ENCODE assay signal across 10 mouse cellular contexts in the genomic region with DNA sequence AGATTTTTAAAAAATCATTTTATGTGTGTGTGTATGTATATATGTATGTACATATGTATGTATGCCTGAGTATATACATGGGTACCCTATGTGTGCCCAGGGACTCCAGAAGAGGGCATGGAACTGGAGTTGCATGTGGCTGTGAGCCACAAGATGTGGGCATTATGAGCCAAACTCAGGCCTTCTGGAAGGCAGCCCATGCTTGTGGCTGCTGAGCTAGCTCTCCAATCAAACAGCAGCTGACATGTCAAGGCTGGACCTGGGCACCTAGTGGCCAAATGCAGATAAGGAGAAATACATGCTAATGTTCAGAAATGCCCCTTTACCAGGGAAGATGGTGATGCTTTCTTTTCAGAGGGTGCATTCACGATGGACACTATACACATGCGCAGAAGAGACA.
DNase-seq lines count a peak whose midpoint lies in the region; ATAC-seq and TF ChIP-seq lines count a peak whose summit lies in the region.
"Had no signal": no experiment of that assay in that cellular context is flagged by ENCODE, and none has a peak within 500 bp of the region (broad histone marks: within the 10 kb centered on the region; RNA-seq: fewer than 3 reads in every experiment).

No protein-coding gene starts in this region.

- H3K4me1 ChIP-seq in intestine, postnatal 0 days (replicated peaks; ENCODE audit: control insufficient read depth, insufficient read depth, low read length), result 0 out of 2 replicates have a peak, but pooled peaks cover 6% of the 10 kb centered on the region
- peaks cover 11% of the 10 kb centered on the region for H3K4me1 ChIP-seq in intestine, embryonic 15.5 days (replicated peaks)

- H3K9me3 ChIP-seq in intestine, postnatal 0 days (ENCODE audit: control insufficient read depth), result no peaks in the 10 kb centered on the region
- H3K9me3 ChIP-seq in intestine, embryonic 15.5 days, result no peaks in the 10 kb centered on the region

- H3K9ac ChIP-seq in intestine, postnatal 0 days (ENCODE audit: low read depth, low read length), result no peak overlapping the region
- no peak overlapping the region for H3K9ac ChIP-seq in intestine, embryonic 15.5 days

- TF ChIP-seq CTCF in intestine, postnatal 0 days (IDR thresholded peaks at IDR 0.05; ENCODE audit: low read depth), result peak; percentile 14; the same call in 1 of the 2 replicates

- H3K4me2 ChIP-seq in intestine, postnatal 0 days (replicated peaks; ENCODE audit: low read depth), result no peak overlapping the region
- no peak overlapping the region for H3K4me2 ChIP-seq in intestine, embryonic 15.5 days (replicated peaks)
- H3K4me2 ChIP-seq: liver, embryonic 11.5 days had no signal

- no peak for ATAC-seq in intestine, postnatal 0 days
- no peak; the same call in 1 of the 2 replicates for ATAC-seq in intestine, embryonic 15.5 days

- DNase-seq in adrenal gland, postnatal 10 days, result peak; percentile 65
- DNase-seq in cerebellum, adult 9-10 months, result peak; percentile 71
- peak; percentile 30 to 61 for DNase-seq in heart, postnatal 14 days
- no peak for DNase-seq in testis, postnatal 10 days (ENCODE audit: low spot score)
- no peak for DNase-seq in right cerebral cortex, postnatal 4 days
- DNase-seq: kidney, adult 8-10 months; thymus, postnatal 14 days had no signal

- no peaks in the 10 kb centered on the region for H3K27me3 ChIP-seq in intestine, postnatal 0 days (replicated peaks; ENCODE audit: control insufficient read depth, insufficient read depth, low read length)
- H3K27me3 ChIP-seq in intestine, embryonic 15.5 days (replicated peaks), result no peaks in the 10 kb centered on the region

- intact Hi-C loops in heart, postnatal 14 days (cut with DNase I), result no loop called here

- H3K27ac ChIP-seq in intestine, postnatal 0 days (ENCODE audit: low read depth, low read length), result no peak overlapping the region
- H3K27ac ChIP-seq in intestine, embryonic 15.5 days, result no peak overlapping the region

- H3K36me3 ChIP-seq in intestine, postnatal 0 days (ENCODE audit: control insufficient read depth, insufficient read depth), result no peaks in the 10 kb centered on the region
- H3K36me3 ChIP-seq in intestine, embryonic 15.5 days, result no peaks in the 10 kb centered on the region

- 72% methylated on average over 2 of the region's 2 CpGs for WGBS in intestine, postnatal 0 days
- 67% methylated on average over 2 of the region's 2 CpGs for WGBS in intestine, embryonic 15.5 days

- no peak overlapping the region for H3K4me3 ChIP-seq in intestine, postnatal 0 days (ENCODE audit: low read depth, low read length)
- H3K4me3 ChIP-seq in intestine, embryonic 15.5 days (replicated peaks), result no peak overlapping the region

Comparison
In these comparisons a context has a peak if more than half of its experiments do, and no peak if none do; other contexts are left out.
1. DNase-seq: peak in adrenal gland, postnatal 10 days (single experiment), cerebellum, adult 9-10 months (single experiment) and heart, postnatal 14 days (2 of 2); none in testis, postnatal 10 days (single experiment) and right cerebral cortex, postnatal 4 days (single experiment).